Mouse (Mus musculus): ENCODE results near the gene Pnkp.

DNA sequence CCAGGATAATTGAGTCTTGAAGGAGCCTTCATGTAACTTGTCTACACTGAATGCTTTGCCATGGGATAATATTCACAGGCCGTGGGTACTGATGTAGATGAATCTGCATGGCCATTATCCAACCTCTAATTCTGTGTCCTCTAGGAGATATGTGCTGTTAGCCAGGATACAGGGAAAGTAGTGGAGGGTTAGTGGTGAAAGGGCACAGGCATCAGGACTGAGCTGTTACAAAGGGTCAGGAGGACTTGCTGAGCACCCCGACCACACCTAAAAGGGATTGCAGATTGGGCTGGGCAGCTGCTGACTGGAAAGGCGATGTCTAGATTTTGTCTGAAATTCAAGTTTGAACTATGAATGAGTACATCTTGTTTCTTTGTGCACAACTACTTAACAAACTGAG is 36.4 kb upstream of the Pnkp start:
- TF ChIP-seq MAFK (IDR thresholded peaks at IDR 0.05; ENCODE audit: insufficient replicate concordance, low read length) = no peak
- TF ChIP-seq EP300 (IDR thresholded peaks at IDR 0.05; ENCODE audit: low read length) = no peak
- no peak for TF ChIP-seq HCFC1 (IDR thresholded peaks at IDR 0.05; ENCODE audit: low read depth, low read length)
